Mouse (Mus musculus): ENCODE results near the gene Aebp1. TPM values are rescaled to one million over a fixed set of nuclear protein-coding genes. Genes with fewer than 3 reads are reported as not detected.

The Aebp1 gene
- polyA plus RNA-seq, 1 experiment, result 22.9 TPM

GRCm38 (mm10) chr11:5841751-5842150 lies 20.0 kb upstream of the Aebp1 start:
- Histone ChIP-seq H3K4me3 (ENCODE audit: control insufficient read depth, insufficient read depth, low read length) (no peak overlapping the region), H3K27ac (ENCODE audit: control insufficient read depth, insufficient read depth, low read length) (no peak overlapping the region), H3K4me1 (replicated peaks; ENCODE audit: control insufficient read depth, insufficient read depth, low read length) (peaks cover 9% of the 10 kb centered on the region), H3K27me3 (ENCODE audit: control insufficient read depth, insufficient read depth, low read length) (no peaks in the 10 kb centered on the region), H3K36me3 (ENCODE audit: control insufficient read depth, insufficient read depth, low read length) (no peaks in the 10 kb centered on the region)
- WGBS, result 95% methylated on average over 2 of the region's 2 CpGs
- no peak for DNase-seq
- TF ChIP-seq POLR2A (IDR thresholded peaks at IDR 0.05; ENCODE audit: control insufficient read depth, extremely low read depth, insufficient read depth, low read length, poor library complexity), result no peak

- Histone ChIP-seq H3K36me3 (ENCODE audit: control insufficient read depth, insufficient read depth, low read length) (no peaks in the 10 kb centered on the region), H3K4me1 (replicated peaks; ENCODE audit: control insufficient read depth, insufficient read depth, low read length) (0 out of 2 replicates have a peak, but pooled peaks cover 2% of the 10 kb centered on the region)
- WGBS, result 90% methylated on average over 3 of the region's 3 CpGs
Measured at GRCm38 (mm10) chr11:5843131-5843530, 18.6 kb upstream of the Aebp1 start.

DNA sequence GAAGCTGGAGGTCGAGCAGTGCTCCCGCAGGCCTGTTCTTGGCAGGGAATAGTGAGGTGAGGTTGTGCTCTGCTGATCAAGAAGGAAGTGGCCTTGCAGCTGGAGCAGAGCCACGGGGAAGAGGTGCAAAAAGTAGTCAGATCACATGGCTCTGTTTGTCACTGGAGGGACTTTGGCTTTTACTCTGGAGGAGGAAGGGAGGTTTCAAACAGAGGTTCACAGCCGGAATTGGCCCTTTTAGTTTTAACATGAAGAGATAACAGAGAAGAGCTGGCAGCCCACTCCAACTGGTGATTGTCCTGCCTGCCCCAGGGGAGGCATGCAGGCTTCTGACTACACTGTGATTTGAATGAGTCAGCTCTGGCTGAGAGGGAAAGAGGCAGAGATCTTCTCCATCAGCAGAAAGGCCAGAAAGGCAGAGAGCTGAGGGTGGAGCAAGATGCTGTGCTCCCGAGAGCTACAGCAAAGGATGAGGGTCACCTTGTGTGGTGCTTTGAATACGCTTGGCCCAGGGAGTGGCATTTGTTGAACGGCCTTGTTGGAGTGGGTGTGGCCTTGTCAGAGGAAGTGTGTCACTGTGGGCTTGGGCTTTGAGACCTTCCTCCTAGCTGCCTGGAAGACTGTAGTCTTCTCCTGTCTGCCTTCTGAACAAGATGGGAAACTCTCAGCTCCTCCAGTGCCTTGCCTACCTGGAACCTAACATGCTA lies 15.0 kb upstream of the Aebp1 start:
- H3K36me3 ChIP-seq (ENCODE audit: control insufficient read depth, insufficient read depth, low read length), result no peaks in the 10 kb centered on the region
- H3K27ac ChIP-seq (ENCODE audit: control insufficient read depth, insufficient read depth, low read length), result no peak overlapping the region
- no peak for TF ChIP-seq POLR2A (IDR thresholded peaks at IDR 0.05; ENCODE audit: control insufficient read depth, extremely low read depth, insufficient read depth, low read length, poor library complexity)
- no peak for TF ChIP-seq CTCF (IDR thresholded peaks at IDR 0.05; ENCODE audit: borderline replicate concordance, control insufficient read depth, extremely low read depth, insufficient read depth, low read length, poor library complexity)
- H3K4me3 ChIP-seq (ENCODE audit: control insufficient read depth, insufficient read depth, low read length), result no peak overlapping the region
- H3K27me3 ChIP-seq (ENCODE audit: control insufficient read depth, insufficient read depth, low read length), result no peaks in the 10 kb centered on the region
- peaks cover 33% of the 10 kb centered on the region for H3K4me1 ChIP-seq (replicated peaks; ENCODE audit: control insufficient read depth, insufficient read depth, low read length)
- DNase-seq, result no peak
- WGBS, result 55% methylated on average over 7 of the region's 7 CpGs

More at GRCm38 (mm10) chr11:5843131-5843530, 18.6 kb upstream of the Aebp1 start:
- Histone ChIP-seq H3K27me3 (ENCODE audit: control insufficient read depth, insufficient read depth, low read length) (no peaks in the 10 kb centered on the region), H3K27ac (ENCODE audit: control insufficient read depth, insufficient read depth, low read length) (no peak overlapping the region), H3K4me3 (ENCODE audit: control insufficient read depth, insufficient read depth, low read length) (no peak overlapping the region)
- DNase-seq, result no peak
- TF ChIP-seq CTCF (IDR thresholded peaks at IDR 0.05; ENCODE audit: borderline replicate concordance, control insufficient read depth, extremely low read depth, insufficient read depth, low read length, poor library complexity) (no peak), POLR2A (IDR thresholded peaks at IDR 0.05; ENCODE audit: control insufficient read depth, extremely low read depth, insufficient read depth, low read length, poor library complexity) (no peak)

DNA sequence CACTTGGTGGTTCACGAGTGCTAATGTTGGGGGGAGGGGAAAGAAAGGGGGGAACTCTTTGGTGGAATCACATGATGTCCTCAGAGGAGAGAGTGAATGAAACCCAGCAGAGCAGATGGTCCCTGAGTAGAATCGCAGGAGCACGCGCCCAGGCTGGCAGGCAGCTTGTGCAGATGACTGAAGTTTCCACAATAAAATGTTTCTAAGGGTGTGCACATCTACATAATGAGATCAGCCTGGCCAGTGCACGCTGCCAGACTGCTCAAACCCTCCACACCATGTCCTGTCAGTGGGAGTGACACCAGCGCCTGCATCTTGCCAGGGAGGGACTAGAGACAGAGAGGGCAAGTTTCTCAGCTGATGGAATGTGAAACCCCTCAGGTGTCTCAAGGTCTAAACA lies 13.0 kb upstream of the Aebp1 start:
- 64% methylated on average over 6 of the region's 6 CpGs for WGBS
- no peak for TF ChIP-seq CTCF (IDR thresholded peaks at IDR 0.05; ENCODE audit: borderline replicate concordance, control insufficient read depth, extremely low read depth, insufficient read depth, low read length, poor library complexity)
- TF ChIP-seq POLR2A (IDR thresholded peaks at IDR 0.05; ENCODE audit: control insufficient read depth, extremely low read depth, insufficient read depth, low read length, poor library complexity), result no peak
- H3K36me3 ChIP-seq (ENCODE audit: control insufficient read depth, insufficient read depth, low read length), result no peaks in the 10 kb centered on the region
- no peak overlapping the region for H3K27ac ChIP-seq (ENCODE audit: control insufficient read depth, insufficient read depth, low read length)
- H3K4me1 ChIP-seq (replicated peaks; ENCODE audit: control insufficient read depth, insufficient read depth, low read length), result peaks cover 39% of the 10 kb centered on the region
- no peak overlapping the region for H3K4me3 ChIP-seq (ENCODE audit: control insufficient read depth, insufficient read depth, low read length)
- no peak for DNase-seq
- H3K27me3 ChIP-seq (ENCODE audit: control insufficient read depth, insufficient read depth, low read length), result no peaks in the 10 kb centered on the region

GRCm38 (mm10) chr11:5849316-5849715 lies 12.4 kb upstream of the Aebp1 start:
- no peak overlapping the region for H3K4me3 ChIP-seq (ENCODE audit: control insufficient read depth, insufficient read depth, low read length)
- no peaks in the 10 kb centered on the region for H3K36me3 ChIP-seq (ENCODE audit: control insufficient read depth, insufficient read depth, low read length)
- WGBS, result 75% methylated on average over 2 of the region's 2 CpGs
- no peak overlapping the region for H3K27ac ChIP-seq (ENCODE audit: control insufficient read depth, insufficient read depth, low read length)
- H3K4me1 ChIP-seq (replicated peaks; ENCODE audit: control insufficient read depth, insufficient read depth, low read length), result peaks cover 39% of the 10 kb centered on the region
- no peak for DNase-seq
- TF ChIP-seq CTCF (IDR thresholded peaks at IDR 0.05; ENCODE audit: borderline replicate concordance, control insufficient read depth, extremely low read depth, insufficient read depth, low read length, poor library complexity) (no peak), POLR2A (IDR thresholded peaks at IDR 0.05; ENCODE audit: control insufficient read depth, extremely low read depth, insufficient read depth, low read length, poor library complexity) (no peak)
- H3K27me3 ChIP-seq (ENCODE audit: control insufficient read depth, insufficient read depth, low read length), result no peaks in the 10 kb centered on the region

GRCm38 (mm10) chr11:5850452-5850851 lies 11.3 kb upstream of the Aebp1 start:
- Histone ChIP-seq H3K36me3 (ENCODE audit: control insufficient read depth, insufficient read depth, low read length) (no peaks in the 10 kb centered on the region), H3K4me1 (replicated peaks; ENCODE audit: control insufficient read depth, insufficient read depth, low read length) (peaks cover 39% of the 10 kb centered on the region), H3K4me3 (ENCODE audit: control insufficient read depth, insufficient read depth, low read length) (no peak overlapping the region), H3K27me3 (ENCODE audit: control insufficient read depth, insufficient read depth, low read length) (no peaks in the 10 kb centered on the region), H3K27ac (ENCODE audit: control insufficient read depth, insufficient read depth, low read length) (peak overlapping the region; percentile 100; the same call in 1 of the 2 replicates)
- 57% methylated on average over 5 of the region's 5 CpGs for WGBS
- peak; percentile 26 for DNase-seq
- TF ChIP-seq POLR2A (IDR thresholded peaks at IDR 0.05; ENCODE audit: control insufficient read depth, extremely low read depth, insufficient read depth, low read length, poor library complexity), result no peak
- no peak for TF ChIP-seq CTCF (IDR thresholded peaks at IDR 0.05; ENCODE audit: borderline replicate concordance, control insufficient read depth, extremely low read depth, insufficient read depth, low read length, poor library complexity)
